Mouse (Mus musculus) ES-E14 (cell line): ENCODE results near the gene Hoxa13. TPM values are rescaled to one million over a fixed set of nuclear protein-coding genes. Genes with fewer than 3 reads are reported as not detected.

Experiments
- DNase-seq: peaks from one replicate; pipeline ENCODE4 v3.0.0-alpha.2; 2013; ENCODE audit warnings: low read depth, low spot score
- H3K27ac ChIP-seq: 2 replicates; pipeline ENCODE4 v1.5.1; 2012; ENCODE audit warnings: low read depth, mild to moderate bottlenecking, low read length, moderate library complexity, mixed read lengths; ENCODE audit not compliant: poor library complexity, insufficient read depth, severe bottlenecking
- H3K36me3 ChIP-seq: 2 replicates; pipeline ENCODE4 v1.6.1; 2012; ENCODE audit warnings: mild to moderate bottlenecking, low read length, moderate library complexity, mixed read lengths; ENCODE audit not compliant: control insufficient read depth, poor library complexity, insufficient read depth, severe bottlenecking
- H3K4me1 ChIP-seq, 2 experiments: fragments of 150-350 bp in 1 of 2; sonication (generic) in 1 of 2; 2 replicates each; pipeline ENCODE4 v1.6.1; 2012; ENCODE audit warnings: low read length in 2 of 2, mild to moderate bottlenecking in 1 of 2, mixed read lengths in 1 of 2; ENCODE audit not compliant: control insufficient read depth in 2 of 2, insufficient read depth in 2 of 2, poor library complexity in 1 of 2
- H3K4me3 ChIP-seq, 2 experiments: fragments of 150-350 bp in 1 of 2; sonication (generic) in 1 of 2; 2 replicates each; pipeline ENCODE4 v1.5.1; 2012; ENCODE audit warnings: low read length in 2 of 2, low read depth in 1 of 2, mild to moderate bottlenecking in 1 of 2, mixed read lengths in 1 of 2; ENCODE audit not compliant: insufficient read depth in 1 of 2, poor library complexity in 1 of 2, severe bottlenecking in 1 of 2
- H3K9ac ChIP-seq: 2 replicates; pipeline ENCODE4 v1.6.1; 2012; ENCODE audit warnings: low read depth, mild to moderate bottlenecking, low read length, mixed read lengths; ENCODE audit not compliant: poor library complexity, insufficient read depth, severe bottlenecking
- H3K9me3 ChIP-seq: fragments of 150-350 bp; sonication (generic); 2 replicates; pipeline ENCODE4 v1.6.1; 2012; ENCODE audit warnings: low read depth, mild to moderate bottlenecking, low read length; ENCODE audit not compliant: control insufficient read depth, insufficient read depth
- CHD2 ChIP-seq: IDR thresholded peaks from 2 replicates; pipeline ENCODE4 v1.6.1; 2014; ENCODE audit warnings: mild to moderate bottlenecking, low read depth, low read length, inconsistent platforms
- HCFC1 ChIP-seq: IDR thresholded peaks from 2 replicates; pipeline ENCODE4 v1.6.1; 2012; ENCODE audit warnings: low read length, inconsistent platforms, borderline replicate concordance; ENCODE audit not compliant: insufficient read depth
- MAFK ChIP-seq: IDR thresholded peaks from 2 replicates; pipeline ENCODE4 v1.6.1; 2014; ENCODE audit warnings: mild to moderate bottlenecking, low read depth, low read length, inconsistent platforms; ENCODE audit not compliant: insufficient read depth
- ZC3H11A ChIP-seq: IDR thresholded peaks from 2 replicates; pipeline ENCODE4 v1.6.1; 2012; ENCODE audit warnings: low read depth, mild to moderate bottlenecking, inconsistent platforms, low read length, borderline replicate concordance
- ZNF384 ChIP-seq: IDR thresholded peaks from 2 replicates; pipeline ENCODE4 v1.6.1; 2012; ENCODE audit warnings: low read depth, low read length, inconsistent platforms
- in situ Hi-C, 2 experiments: fragments of 600-800 bp; cut with MboI; formaldehyde crosslinking; loops; one replicate each; pipeline ENCODE4 v1.15.1; 2025; ENCODE audit warnings: low sequenced_read_pairs in 2 of 2, inconsistent platforms in 1 of 2; ENCODE audit not compliant: unreplicated experiment in 2 of 2
- total RNA-seq: library from RNA; depleted of rRNA; stranded (reverse); fragments of 300-350 nt; gene quantifications from 2 replicates; pipeline ENCODE4 v1.2.3, GENCODE M21; 2012

Hoxa13 gene
- total RNA-seq, 1 experiment = 0.40 TPM

- H3K9me3 ChIP-seq = no peaks in the 10 kb centered on the region
- H3K4me3 ChIP-seq = no peak overlapping the region
- TF ChIP-seq CHD2 = no peak
- TF ChIP-seq ZNF384 = no peak
- no peak for TF ChIP-seq ZC3H11A
- TF ChIP-seq HCFC1 = no peak
- no peak for TF ChIP-seq MAFK
- in situ Hi-C loops = loop anchor here (10.0 to 25.0 kb wide), 2 partner anchors 63 to 1036 kb away; partner anchors contain the start of genes Creb5 (in 1 of the 2) and Evx1 (in 1 of the 2)
- H3K4me1 ChIP-seq = peaks cover 0 to 2% of the 10 kb centered on the region in 2 experiments; a peak in 1 of 4 replicates
- no peak overlapping the region for H3K27ac ChIP-seq
- H3K9ac ChIP-seq = no peak overlapping the region
- no peak for DNase-seq
- no peaks in the 10 kb centered on the region for H3K36me3 ChIP-seq
These were observed 9.4 kb downstream of the Hoxa13 start for GRCm38 (mm10) chr6:52251177-52251879.

- Histone ChIP-seq H3K9me3 (no peaks in the 10 kb centered on the region), H3K27ac (no peak overlapping the region), H3K4me3 (no peak overlapping the region), H3K36me3 (no peaks in the 10 kb centered on the region), H3K4me1 (peaks cover 0 to 2% of the 10 kb centered on the region in 2 experiments; a peak in 1 of 4 replicates), H3K9ac (no peak overlapping the region)
- TF ChIP-seq ZC3H11A (no peak), MAFK (no peak), CHD2 (no peak), HCFC1 (no peak), ZNF384 (no peak)
- DNase-seq = no peak
- in situ Hi-C loops = loop anchor here (10.0 to 25.0 kb wide), 2 partner anchors 65 to 1037 kb away; partner anchors contain the start of genes Creb5 (in 1 of the 2) and Evx1 (in 1 of the 2)
These were observed 10.9 kb downstream of the Hoxa13 start for GRCm38 (mm10) chr6:52249826-52250225.

GRCm38 (mm10) chr6:52249415-52249738 lies 11.3 kb downstream of the Hoxa13 start:
- Histone ChIP-seq H3K4me3 (no peak overlapping the region; a peak in 1 of 4 replicates), H3K27ac (no peak overlapping the region)
- in situ Hi-C loops = no loop called here

GRCm38 (mm10) chr6:52248638-52249414 lies 11.9 kb downstream of the Hoxa13 start:
- no peaks in the 10 kb centered on the region for H3K9me3 ChIP-seq
- H3K4me3 ChIP-seq = no peak overlapping the region
- H3K9ac ChIP-seq = no peak overlapping the region
- H3K36me3 ChIP-seq = no peaks in the 10 kb centered on the region
- in situ Hi-C loops = no loop called here
- TF ChIP-seq CHD2 = no peak
- no peak for TF ChIP-seq MAFK
- TF ChIP-seq ZNF384 = no peak
- no peak for TF ChIP-seq ZC3H11A
- TF ChIP-seq HCFC1 = no peak
- no peak for DNase-seq
- H3K27ac ChIP-seq = no peak overlapping the region
- H3K4me1 ChIP-seq = peaks cover 0 to 2% of the 10 kb centered on the region in 2 experiments; a peak in 1 of 4 replicates

More at GRCm38 (mm10) chr6:52249415-52249738, 11.3 kb downstream of the Hoxa13 start:
- TF ChIP-seq ZC3H11A (no peak), HCFC1 (no peak), ZNF384 (no peak)
- no peak for DNase-seq
- no peaks in the 10 kb centered on the region for H3K36me3 ChIP-seq
- no peaks in the 10 kb centered on the region for H3K9me3 ChIP-seq
- peaks cover 0 to 2% of the 10 kb centered on the region in 2 experiments; a peak in 1 of 4 replicates for H3K4me1 ChIP-seq
- no peak overlapping the region for H3K9ac ChIP-seq
